Mouse (Mus musculus): ENCODE measurements around the gene Tmem260.
A peak's percentile ranks its signal among the peaks of the same experiment; 100 is the strongest.

The Tmem260 gene

GRCm38 (mm10) chr14:48559736-48560135, 113.8 kb downstream of the Tmem260 start:
- no peak for DNase-seq

DNA sequence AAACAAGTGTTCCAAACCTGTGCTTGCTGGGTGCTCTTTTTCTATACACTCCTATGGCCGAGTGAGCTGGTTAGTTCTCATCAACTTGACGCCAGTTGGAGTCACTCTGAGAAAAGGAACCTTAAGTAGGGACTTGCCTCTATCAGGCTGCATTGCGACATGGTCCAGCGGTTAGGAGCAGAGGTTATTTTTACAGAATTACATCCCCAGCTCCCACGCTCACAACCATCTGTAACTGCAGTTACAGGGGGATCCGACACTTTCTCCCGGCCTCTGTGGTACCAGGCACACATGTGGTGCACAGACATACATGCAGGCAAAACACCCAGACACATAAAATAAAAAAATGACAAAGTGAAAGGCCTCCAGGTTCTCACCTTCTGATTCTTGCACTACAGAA, 120.7 kb downstream of the Tmem260 start:
- peak; percentile 8 for DNase-seq
